Mouse (Mus musculus): ENCODE results near the gene Ctbp2.

DNA sequence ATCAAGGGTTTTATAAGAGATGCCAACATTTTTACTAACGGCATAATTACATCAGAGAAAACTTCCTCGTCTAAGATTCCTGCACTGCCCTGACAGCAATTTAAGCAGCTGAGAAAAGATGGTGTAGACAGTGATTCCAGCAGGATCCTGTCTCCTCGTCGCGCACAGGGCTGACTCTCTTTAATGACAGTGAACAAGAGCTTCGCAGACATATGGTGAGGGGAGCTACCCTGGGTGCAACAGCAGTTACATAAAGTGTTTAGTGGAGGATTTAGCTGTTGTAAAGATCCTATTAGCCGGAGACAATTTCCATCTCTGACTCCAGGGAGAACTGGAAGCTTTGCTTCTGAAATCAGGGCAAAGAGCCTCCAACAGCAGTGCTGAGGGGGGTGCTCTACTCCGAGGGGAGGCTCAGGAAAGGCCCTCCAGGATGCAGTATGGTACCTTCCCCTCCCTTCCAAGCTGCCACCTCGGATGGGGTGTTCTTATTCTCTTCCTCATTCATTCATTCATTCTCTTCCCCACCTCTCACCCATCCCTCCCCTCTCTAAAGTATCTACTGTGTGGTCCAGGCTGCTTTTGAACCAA is 64.5 kb downstream of the Ctbp2 start:
- no peak for TF ChIP-seq ZNF384 (IDR thresholded peaks at IDR 0.05; ENCODE audit: low read depth, low read length)
- no peak for TF ChIP-seq ZC3H11A (IDR thresholded peaks at IDR 0.05; ENCODE audit: borderline replicate concordance, low read depth, low read length)
- TF ChIP-seq CHD2 (IDR thresholded peaks at IDR 0.05; ENCODE audit: low read depth, low read length) = no peak
